Mouse (Mus musculus): Measurements from ENCODE around the gene Sh3d19.

The Sh3d19 gene

GRCm38 (mm10) chr3:85970742-85971598 lies at the start of gene Sh3d19:
Gene Sh3d19, plus strand, starts transcription at chr3:85971109.
- in situ Hi-C loops (cut with MboI, MseI) = no loop called here

- in situ Hi-C loops (cut with MboI, MseI) = no loop called here
Measured at GRCm38 (mm10) chr3:85922331-85922730, 48.6 kb upstream of the Sh3d19 start.

- in situ Hi-C loops (cut with MboI, MseI) = no loop called here
Measured at GRCm38 (mm10) chr3:85923343-85923742, 47.6 kb upstream of the Sh3d19 start.

- in situ Hi-C loops (cut with MboI, MseI) = no loop called here
Measured at GRCm38 (mm10) chr3:85923954-85924945, 46.7 kb upstream of the Sh3d19 start.

GRCm38 (mm10) chr3:85927296-85927695 lies 43.6 kb upstream of the Sh3d19 start:
- in situ Hi-C loops (cut with MboI, MseI) = loop anchor here (5.0 kb wide), 1 partner anchor 220 kb away; no protein-coding TSS in a partner anchor

GRCm38 (mm10) chr3:85928140-85928611 lies 42.7 kb upstream of the Sh3d19 start:
- in situ Hi-C loops (cut with MboI, MseI) = loop anchor here (5.0 kb wide), 1 partner anchor 221 kb away; no protein-coding TSS in a partner anchor

DNA sequence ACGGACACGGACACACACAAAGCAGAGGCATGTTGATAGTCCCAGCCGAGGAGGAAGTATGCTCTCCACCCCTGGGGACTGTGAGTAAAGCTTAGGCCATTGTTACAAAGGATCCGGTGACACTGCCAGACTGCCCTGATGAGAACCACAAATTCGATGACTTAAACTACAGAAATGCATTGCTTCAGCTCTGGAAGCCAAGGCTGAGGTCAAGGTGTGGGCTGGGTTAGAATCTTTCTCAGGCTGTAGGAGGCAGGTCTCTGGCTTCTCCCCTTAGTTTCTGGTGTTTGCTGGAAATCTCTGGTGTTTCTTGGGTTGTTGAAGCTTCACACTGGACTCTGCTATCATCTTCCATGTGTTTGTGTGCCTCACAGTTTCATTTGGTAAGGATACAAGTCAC lies 41.2 kb upstream of the Sh3d19 start:
- in situ Hi-C loops (cut with MboI, MseI) = loop anchor here (5.0 kb wide), 1 partner anchor 222 kb away; no protein-coding TSS in a partner anchor

GRCm38 (mm10) chr3:85930671-85931255 lies 40.1 kb upstream of the Sh3d19 start:
- in situ Hi-C loops (cut with MboI, MseI) = no loop called here

GRCm38 (mm10) chr3:85931859-85932258 lies 39.0 kb upstream of the Sh3d19 start:
- in situ Hi-C loops (cut with MboI, MseI) = no loop called here

GRCm38 (mm10) chr3:85933586-85933985 lies 37.3 kb upstream of the Sh3d19 start:
- in situ Hi-C loops (cut with MboI, MseI) = no loop called here

- in situ Hi-C loops (cut with MboI, MseI) = no loop called here
Measured at GRCm38 (mm10) chr3:85950914-85951313, 20.0 kb upstream of the Sh3d19 start.

DNA sequence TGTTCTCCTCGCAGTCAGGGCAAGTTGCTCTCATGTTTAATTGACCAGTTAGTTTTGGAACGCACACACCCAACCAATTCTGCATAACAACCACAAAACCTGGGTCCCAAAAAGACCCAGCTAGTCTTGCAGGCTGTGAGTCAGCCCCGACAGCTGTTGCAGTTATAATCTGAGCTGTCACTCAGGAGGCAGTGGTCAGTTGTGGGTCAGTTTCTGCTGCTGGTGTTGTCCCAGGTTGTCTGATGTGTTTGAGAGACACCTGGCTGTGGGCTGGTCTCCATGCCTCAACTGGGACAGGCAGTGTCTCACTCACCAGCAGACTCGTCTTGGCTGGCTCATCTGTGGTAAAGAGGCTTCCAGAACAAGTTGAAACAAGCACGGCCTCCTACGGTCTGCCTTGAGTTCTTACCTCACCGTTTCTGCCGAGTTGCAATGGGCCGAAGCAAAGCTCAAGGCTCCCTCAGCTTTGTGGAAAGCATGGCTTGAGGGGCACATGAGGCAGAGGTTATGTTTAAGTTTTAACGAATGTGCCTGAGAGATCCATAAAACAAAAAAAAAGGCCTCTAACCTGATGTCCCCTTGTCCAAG lies 18.1 kb upstream of the Sh3d19 start:
- in situ Hi-C loops (cut with MboI, MseI) = no loop called here

GRCm38 (mm10) chr3:85955269-85955668 lies 15.6 kb upstream of the Sh3d19 start:
- in situ Hi-C loops (cut with MboI, MseI) = no loop called here

DNA sequence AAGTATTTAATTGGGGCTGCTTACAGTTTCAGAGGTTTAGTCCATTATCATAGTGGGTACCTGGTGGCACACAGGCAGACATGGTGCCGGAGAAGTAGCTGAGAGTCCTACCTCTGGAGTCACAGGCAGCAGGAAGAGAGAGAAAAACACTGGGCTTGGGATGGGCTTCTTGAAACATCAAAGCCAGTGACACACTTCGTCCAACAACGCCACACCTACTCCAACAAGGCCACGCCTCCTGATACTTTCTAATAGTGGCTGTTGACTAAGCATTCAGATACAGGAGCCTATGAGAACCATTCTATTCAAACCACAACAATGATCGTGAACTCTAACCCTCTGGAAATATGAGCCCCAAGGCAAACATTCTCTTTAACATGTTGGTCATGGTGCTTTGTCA lies 15.2 kb upstream of the Sh3d19 start:
- in situ Hi-C loops (cut with MboI, MseI) = no loop called here

DNA sequence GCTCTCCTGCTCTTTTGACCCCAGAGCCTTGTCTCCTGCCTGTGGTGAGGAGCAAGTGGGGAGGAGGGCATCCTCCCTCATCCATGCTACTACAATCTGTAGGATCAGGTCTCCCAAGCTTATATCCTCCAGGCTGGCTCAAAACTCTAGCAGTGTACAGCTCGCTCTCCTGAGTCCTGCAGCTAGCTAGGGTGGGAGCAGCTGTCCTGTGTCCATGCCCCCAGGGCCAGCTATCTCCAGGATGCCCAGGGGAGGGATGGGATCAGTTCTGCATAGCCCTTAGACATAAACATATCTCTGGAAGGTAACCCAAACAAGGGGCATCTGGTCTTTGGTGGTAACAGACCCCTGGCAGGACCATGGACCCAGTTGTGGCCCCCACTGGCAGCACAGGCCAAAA lies 11.2 kb upstream of the Sh3d19 start:
- in situ Hi-C loops (cut with MboI, MseI) = no loop called here

- in situ Hi-C loops (cut with MboI, MseI) = no loop called here
Measured at GRCm38 (mm10) chr3:85961134-85961533, 9.8 kb upstream of the Sh3d19 start.

DNA sequence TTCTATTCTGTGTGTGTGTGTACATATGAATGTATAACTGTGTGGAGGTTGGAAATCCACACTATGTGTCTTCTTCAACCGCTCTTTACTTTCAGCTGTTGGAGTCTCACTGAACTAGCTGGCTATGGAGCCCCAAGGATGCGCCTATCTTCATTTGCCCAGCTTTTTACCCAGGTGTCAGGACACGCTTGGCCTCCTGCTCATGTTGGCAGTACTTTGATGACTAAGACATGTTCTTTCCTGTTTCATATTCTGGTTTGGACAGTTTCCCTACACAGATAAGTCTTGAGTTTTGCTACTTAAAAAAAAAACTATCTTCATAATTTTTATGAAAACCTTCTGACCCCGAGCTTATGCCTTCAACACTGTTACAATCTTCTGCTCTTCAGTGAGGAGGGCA lies 5.4 kb upstream of the Sh3d19 start:
- in situ Hi-C loops (cut with MboI, MseI) = no loop called here

DNA sequence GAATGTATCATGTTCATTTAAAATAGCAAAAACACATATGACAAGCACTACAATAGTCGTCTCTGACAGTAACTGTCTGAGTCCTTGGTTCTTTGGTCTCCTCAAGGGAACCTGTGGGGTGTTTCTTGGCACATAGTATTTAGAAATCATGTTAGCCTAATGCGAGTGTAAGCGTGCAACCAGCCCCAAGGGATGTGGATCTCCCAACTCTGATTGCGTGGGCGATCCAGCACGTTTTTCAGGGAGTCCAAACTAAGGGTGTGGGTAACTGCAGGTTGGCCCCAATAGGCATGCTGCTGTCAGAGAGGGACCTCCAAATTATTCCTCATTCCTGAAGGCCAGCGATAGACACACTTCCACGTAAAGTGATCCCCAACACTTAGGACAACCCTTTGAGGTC lies 1.9 kb upstream of the Sh3d19 start:
- in situ Hi-C loops (cut with MboI, MseI) = no loop called here

GRCm38 (mm10) chr3:85971599-85971975 lies 678 bp downstream of the Sh3d19 start:
- in situ Hi-C loops (cut with MboI, MseI) = no loop called here

DNA sequence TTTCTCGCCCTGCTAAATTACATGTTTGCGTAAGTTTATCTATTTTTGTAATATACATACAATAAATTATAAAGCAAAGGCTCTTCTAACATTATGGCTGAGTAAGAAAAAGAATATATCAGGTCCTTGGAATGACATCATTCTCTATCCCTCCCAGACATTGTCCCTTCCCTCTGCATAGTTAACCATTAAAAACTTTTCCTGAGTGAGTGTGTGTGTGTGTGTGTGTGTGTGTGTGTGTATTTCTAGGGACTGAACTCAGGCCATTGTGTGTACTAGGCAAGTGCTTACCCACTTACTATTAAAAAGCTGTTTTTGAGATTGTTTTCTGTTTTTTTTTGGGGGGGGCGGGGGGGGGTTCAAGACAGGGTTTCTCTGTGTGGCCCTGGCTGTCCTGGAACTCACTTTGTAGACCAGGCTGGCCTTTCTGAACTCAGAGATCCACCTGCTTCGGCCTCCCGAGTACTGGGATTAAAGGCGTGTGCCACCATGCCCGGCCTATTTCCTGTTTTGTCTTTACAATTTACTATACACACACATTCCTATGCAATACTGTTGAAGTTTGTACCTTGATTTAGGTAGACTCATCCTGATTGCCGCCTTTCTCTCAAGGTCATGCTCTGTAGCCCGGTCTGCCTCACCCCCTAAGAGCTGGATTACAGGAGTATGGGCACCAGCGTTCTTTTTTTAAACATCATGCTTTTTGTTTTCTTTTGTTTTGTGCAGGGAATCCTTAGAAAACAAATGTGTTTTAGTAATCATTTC lies 2.6 kb downstream of the Sh3d19 start:
- in situ Hi-C loops (cut with MboI, MseI) = no loop called here

DNA sequence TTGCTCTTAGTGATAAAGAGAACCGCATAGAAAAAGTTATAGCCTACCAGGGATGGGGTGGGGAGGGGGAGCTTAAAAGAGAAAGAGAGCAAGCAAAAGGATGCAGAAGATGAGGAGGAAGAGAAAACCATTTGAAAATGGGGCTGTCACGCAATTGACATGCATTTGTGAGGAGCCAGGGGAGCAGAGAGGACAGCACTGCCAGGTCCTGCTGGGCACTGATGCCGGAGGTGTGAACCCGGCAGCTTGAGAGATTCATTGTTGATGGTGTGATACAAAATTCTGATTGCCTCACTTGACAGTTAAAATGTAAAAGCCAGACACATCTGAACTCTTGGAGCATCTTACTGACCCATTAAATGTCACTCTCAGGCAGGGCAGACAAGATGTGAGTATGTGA lies 3.5 kb downstream of the Sh3d19 start:
- in situ Hi-C loops (cut with MboI, MseI) = no loop called here
